Mouse (Mus musculus) kidney, adult 9 months (tissue): ENCODE measurements around the gene Vmn1r166.
"Not testable (repeated sequence)": the region's sequence is repeated elsewhere in the genome, so short reads cannot be mapped to it uniquely, and the experiment has no call there.

Source experiments
- DNase-seq: peaks from one replicate; pipeline ENCODE4 v3.0.0; 2022

The Vmn1r166 gene

GRCm38 (mm10) chr7:23251582-23251981, at the start of gene Vmn1r166:
Gene Vmn1r166, minus strand, starts transcription at chr7:23251682.
- not testable (repeated sequence) for DNase-seq

GRCm38 (mm10) chr7:23300892-23301291, 49.4 kb upstream of the Vmn1r166 start, which contains the start of gene Nlrp4e:
Gene Nlrp4e, plus strand, starts transcription at chr7:23301192.
- not testable (repeated sequence) for DNase-seq

GRCm38 (mm10) chr7:23278800-23279199, 27.3 kb upstream of the Vmn1r166 start, which contains the start of gene Gm6902:
Gene Gm6902, minus strand, starts transcription at chr7:23278900.
- DNase-seq: not testable (repeated sequence)

GRCm38 (mm10) chr7:23217032-23217431, 34.5 kb downstream of the Vmn1r166 start, which contains the start of gene Vmn1r165:
Gene Vmn1r165, plus strand, starts transcription at chr7:23217332.
- DNase-seq: not testable (repeated sequence)
